Mouse (Mus musculus) E14TG2a.4 (cell line): ENCODE results near the gene Sft2d1.

Experiments used
- CTCF ChIP-seq: conservative IDR thresholded peaks from 2 replicates; pipeline ENCODE4 v1.5.1; 2014; ENCODE audit warnings: low read length
- NANOG ChIP-seq: IDR thresholded peaks from 2 replicates; pipeline ENCODE4 v1.6.1; 2014; ENCODE audit warnings: borderline replicate concordance, low read length, mixed read lengths
- POU5F1 ChIP-seq: IDR thresholded peaks from 2 replicates; pipeline ENCODE4 v1.6.1; 2014; ENCODE audit warnings: low read length, borderline replicate concordance

DNA sequence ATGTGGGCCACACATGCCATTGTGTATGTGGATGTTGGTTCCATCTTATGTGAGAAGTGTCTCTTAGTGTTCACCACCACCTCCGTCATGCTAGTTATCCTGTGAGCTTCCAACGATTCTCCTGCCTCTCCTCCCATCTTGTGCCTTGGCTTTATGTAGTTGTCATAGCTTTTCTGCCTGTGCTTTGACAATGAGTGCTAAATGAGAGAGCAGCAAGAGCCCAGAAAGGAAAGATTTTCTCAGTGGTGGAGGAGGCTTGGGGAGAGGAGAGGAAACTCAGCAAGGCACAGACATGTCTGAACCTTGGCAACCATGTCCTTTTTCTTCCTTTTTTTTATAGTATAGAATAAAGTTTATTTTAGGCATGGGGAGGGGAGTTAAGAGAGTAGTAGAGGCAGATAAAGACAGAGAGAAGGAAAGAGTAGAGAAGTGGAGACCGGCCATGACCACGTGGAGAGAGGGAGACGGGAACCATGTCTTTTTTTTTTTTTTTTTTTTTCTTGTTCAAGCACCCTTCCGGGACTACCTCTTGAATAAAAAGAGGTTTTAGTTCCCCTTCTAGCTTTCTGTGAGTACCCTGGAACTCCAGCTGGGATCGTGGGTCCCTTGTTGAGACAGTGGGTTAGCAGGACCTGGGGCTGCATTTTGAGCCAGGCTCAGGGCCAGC, 8.0 kb upstream of the Sft2d1 start:
- no peak for TF ChIP-seq CTCF
- TF ChIP-seq POU5F1 = no peak
- TF ChIP-seq NANOG = no peak
